Mouse (Mus musculus): ENCODE measurements around the gene Zfp541. TPM values are rescaled to one million over a fixed set of nuclear protein-coding genes. Genes with fewer than 3 reads are reported as not detected.
A peak's percentile ranks its signal among the peaks of the same experiment; 100 is the strongest.

Gene Zfp541
- polyA plus RNA-seq, 1 experiment from 2014 or later, result 0.06 TPM

DNA sequence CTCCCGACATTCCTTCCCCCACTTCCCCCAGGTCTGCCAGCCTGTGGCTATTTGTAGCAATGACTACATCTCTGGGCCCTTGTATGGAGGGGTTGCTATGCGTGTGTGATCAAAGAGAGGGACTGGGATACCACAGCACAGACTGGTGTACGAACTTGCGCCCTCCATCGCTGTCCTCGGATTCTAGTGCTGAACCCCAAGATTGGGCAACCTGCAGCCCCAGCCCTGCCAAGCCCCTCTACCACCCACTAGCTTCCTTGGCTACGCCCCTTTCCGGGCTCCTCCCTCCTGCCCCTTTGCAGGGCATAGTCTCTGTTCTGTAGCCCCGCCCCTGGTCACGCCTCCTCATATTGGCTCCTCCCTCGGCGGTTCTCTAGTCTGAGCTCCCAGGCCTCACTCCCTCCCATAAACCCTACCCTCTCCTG lies 67.8 kb downstream of the Zfp541 start, which contains the start of gene Slc8a2:
Gene Slc8a2, plus strand, starts transcription at position 406 of the 425 bp plus-strand sequence.
- 0 out of 2 replicates have a peak within 1 kb of the TSS, but pooled peaks have one; percentile 32 for H3K27ac ChIP-seq (ENCODE audit: low read length)
- 2% methylated on average over 12 of the region's 12 CpGs for WGBS
- no peaks in the 10 kb centered on the region for H3K36me3 ChIP-seq (ENCODE audit: control insufficient read depth, insufficient read depth, low read length)
- peak within 1 kb of the TSS; percentile 87 for H3K4me2 ChIP-seq (ENCODE audit: low read depth, low read length)
- H3K9me3 ChIP-seq (ENCODE audit: control insufficient read depth, low read length), result no peaks in the 10 kb centered on the region
- peak; percentile 85 for ATAC-seq (ENCODE audit: low read depth)
- H3K4me3 ChIP-seq (ENCODE audit: low read length), result peak within 1 kb of the TSS; percentile 54
- no peaks in the 10 kb centered on the region for H3K27me3 ChIP-seq (ENCODE audit: control insufficient read depth, insufficient read depth, low read depth, low read length)
- H3K4me1 ChIP-seq (replicated peaks; ENCODE audit: control insufficient read depth, insufficient read depth, low read length), result peaks cover 3% of the 10 kb centered on the region; the same call in 1 of the 2 replicates
- H3K9ac ChIP-seq (ENCODE audit: low read length), result peak within 1 kb of the TSS; percentile 60

DNA sequence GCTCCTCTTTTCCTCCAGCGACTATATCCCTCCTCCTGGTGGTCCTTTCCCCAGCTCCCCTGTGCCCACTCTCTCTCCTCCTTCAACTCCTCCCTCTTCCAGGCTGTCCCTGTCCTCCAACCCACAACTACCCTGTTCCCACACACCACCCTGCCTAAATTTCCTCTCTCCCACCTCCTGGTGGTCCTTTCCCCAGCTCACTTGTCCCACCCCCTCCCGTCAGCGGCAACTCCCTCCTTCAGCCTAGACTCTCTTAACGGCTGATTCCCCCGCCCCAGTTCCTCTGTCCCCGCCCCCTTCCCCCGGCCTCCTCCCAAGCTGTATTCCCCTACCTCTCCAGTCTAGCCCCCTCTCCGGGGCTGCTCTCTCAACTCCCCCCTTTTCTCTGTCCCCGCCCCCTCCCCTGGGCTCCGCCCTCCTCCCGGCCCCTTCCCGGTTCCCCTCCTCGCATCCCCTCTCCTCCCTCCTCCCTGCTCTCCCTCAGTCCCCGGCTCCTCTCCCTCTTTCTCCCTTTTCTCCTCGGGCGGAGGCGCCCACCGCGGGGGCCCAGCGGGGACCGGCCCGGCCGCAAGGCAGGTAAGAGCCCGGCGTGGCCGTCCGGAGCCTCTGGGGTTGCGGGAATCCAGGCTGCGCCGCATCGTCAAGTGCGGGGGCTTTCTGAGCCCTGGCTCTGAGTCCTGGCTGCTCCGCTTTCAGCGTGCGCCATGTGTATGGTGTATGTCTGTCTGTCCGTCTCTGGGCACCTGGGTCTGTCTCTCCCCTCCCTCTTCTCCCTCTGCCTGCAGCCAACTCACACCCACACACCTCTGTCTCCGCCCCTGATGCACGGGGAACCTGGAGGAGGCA lies 68.5 kb downstream of the Zfp541 start:
- Histone ChIP-seq H3K4me1 (replicated peaks; ENCODE audit: control insufficient read depth, insufficient read depth, low read length) (peaks cover 3% of the 10 kb centered on the region; the same call in 1 of the 2 replicates), H3K4me3 (ENCODE audit: low read length) (peak overlapping the region; percentile 54), H3K9ac (ENCODE audit: low read length) (peak overlapping the region; percentile 60), H3K27ac (ENCODE audit: low read length) (0 out of 2 replicates have a peak overlapping the region, but pooled peaks have one; percentile 32), H3K36me3 (ENCODE audit: control insufficient read depth, insufficient read depth, low read length) (no peaks in the 10 kb centered on the region), H3K27me3 (ENCODE audit: control insufficient read depth, insufficient read depth, low read depth, low read length) (no peaks in the 10 kb centered on the region), H3K4me2 (ENCODE audit: low read depth, low read length) (peak overlapping the region; percentile 87), H3K9me3 (ENCODE audit: control insufficient read depth, low read length) (no peaks in the 10 kb centered on the region)
- peak; percentile 83 for ATAC-seq (ENCODE audit: low read depth)
- WGBS, result 1% methylated on average over 31 of the region's 38 CpGs

DNA sequence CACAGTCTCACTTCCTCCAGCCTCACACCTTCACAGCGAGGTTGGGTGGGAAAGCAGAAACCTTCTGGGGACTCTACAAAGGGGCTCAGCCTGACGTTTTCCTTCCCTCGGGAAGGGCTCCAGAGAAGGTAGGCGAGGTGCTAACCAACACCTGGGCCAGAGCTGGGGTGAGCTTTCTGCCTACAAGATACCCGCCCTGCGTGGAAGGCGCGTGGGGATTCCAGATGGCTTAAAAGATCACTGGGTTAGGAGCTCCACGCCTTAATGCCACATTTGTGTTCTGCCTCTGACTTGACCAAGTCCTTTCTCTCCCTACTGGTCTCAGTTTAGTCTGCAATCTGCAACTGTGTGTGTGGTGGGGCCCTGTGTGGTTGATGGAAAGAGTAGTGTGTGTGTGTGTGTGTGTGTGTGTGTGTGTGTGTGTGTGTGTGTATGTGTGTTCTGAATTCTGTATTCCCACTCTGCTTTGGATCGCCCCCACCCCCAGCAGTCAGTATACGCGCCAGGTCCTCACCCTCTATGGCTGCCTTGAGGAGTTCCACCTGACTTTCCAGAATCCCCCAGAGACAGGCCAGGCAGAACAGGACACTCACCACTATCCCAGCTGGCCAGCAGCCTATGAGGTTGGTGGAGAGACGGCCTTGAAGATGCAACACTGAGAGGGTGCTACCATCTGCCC lies 69.5 kb downstream of the Zfp541 start:
- no peak for ATAC-seq (ENCODE audit: low read depth)
- WGBS, result 31% methylated on average over 13 of the region's 13 CpGs
- no peaks in the 10 kb centered on the region for H3K27me3 ChIP-seq (ENCODE audit: control insufficient read depth, insufficient read depth, low read depth, low read length)
- peaks cover 3% of the 10 kb centered on the region; the same call in 1 of the 2 replicates for H3K4me1 ChIP-seq (replicated peaks; ENCODE audit: control insufficient read depth, insufficient read depth, low read length)
- peak overlapping the region; percentile 87; the same call in 1 of the 2 replicates for H3K4me2 ChIP-seq (ENCODE audit: low read depth, low read length)
- no peak overlapping the region for H3K27ac ChIP-seq (ENCODE audit: low read length)
- no peaks in the 10 kb centered on the region for H3K9me3 ChIP-seq (ENCODE audit: control insufficient read depth, low read length)
- no peak overlapping the region for H3K4me3 ChIP-seq (ENCODE audit: low read length)
- H3K36me3 ChIP-seq (ENCODE audit: control insufficient read depth, insufficient read depth, low read length), result no peaks in the 10 kb centered on the region
- H3K9ac ChIP-seq (ENCODE audit: low read length), result no peak overlapping the region

DNA sequence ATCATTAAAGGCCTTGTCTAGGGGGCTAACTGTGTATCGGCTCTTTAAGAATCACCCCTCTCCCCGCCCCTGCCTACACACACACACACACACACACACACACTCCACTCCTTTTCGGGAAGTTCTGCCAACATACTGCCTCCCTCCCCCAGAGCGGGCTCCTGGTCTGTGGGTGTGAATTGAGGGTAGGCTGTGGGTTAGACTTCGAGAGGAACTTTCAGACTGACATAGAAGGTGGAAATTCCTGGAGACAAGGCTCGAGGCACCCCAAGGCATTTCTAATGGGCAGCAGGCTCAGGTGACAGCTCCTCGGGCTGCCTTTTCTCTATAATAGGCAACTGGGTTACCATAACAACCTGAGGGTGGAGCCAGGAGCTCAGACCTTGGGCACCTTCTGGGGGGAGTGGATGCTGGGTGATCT lies 70.6 kb downstream of the Zfp541 start:
- no peak overlapping the region for H3K4me3 ChIP-seq (ENCODE audit: low read length)
- H3K9ac ChIP-seq (ENCODE audit: low read length), result no peak overlapping the region
- WGBS, result 12% methylated on average over 7 of the region's 7 CpGs
- no peak for ATAC-seq (ENCODE audit: low read depth)
- peaks cover 3% of the 10 kb centered on the region; the same call in 1 of the 2 replicates for H3K4me1 ChIP-seq (replicated peaks; ENCODE audit: control insufficient read depth, insufficient read depth, low read length)
- no peaks in the 10 kb centered on the region for H3K9me3 ChIP-seq (ENCODE audit: control insufficient read depth, low read length)
- H3K4me2 ChIP-seq (ENCODE audit: low read depth, low read length), result no peak overlapping the region
- H3K27me3 ChIP-seq (ENCODE audit: control insufficient read depth, insufficient read depth, low read depth, low read length), result no peaks in the 10 kb centered on the region
- H3K36me3 ChIP-seq (ENCODE audit: control insufficient read depth, insufficient read depth, low read length), result no peaks in the 10 kb centered on the region
- H3K27ac ChIP-seq (ENCODE audit: low read length), result no peak overlapping the region

DNA sequence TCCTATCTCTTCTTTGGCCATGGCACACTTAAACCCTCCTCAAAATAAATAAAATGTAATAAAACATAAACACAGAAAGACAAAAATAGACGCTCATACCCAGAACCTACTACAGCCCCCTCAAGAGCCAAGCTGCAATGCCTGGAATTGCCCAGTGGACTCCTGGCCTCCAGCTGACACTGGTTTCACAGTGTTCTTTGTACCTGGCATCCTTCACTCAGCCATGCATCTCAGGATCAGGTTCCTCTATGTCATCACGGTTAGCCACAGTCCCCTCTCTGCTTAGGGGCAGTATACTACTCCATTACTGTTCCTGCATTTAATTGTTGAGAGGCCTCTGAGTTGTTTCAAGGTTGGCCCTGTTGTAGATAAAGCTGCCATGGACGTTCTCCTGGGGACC lies 71.3 kb downstream of the Zfp541 start:
- Histone ChIP-seq H3K27me3 (ENCODE audit: control insufficient read depth, insufficient read depth, low read depth, low read length) (no peaks in the 10 kb centered on the region), H3K4me3 (ENCODE audit: low read length) (no peak overlapping the region), H3K27ac (ENCODE audit: low read length) (no peak overlapping the region), H3K4me1 (replicated peaks; ENCODE audit: control insufficient read depth, insufficient read depth, low read length) (peaks cover 3% of the 10 kb centered on the region; the same call in 1 of the 2 replicates), H3K9me3 (ENCODE audit: control insufficient read depth, low read length) (no peaks in the 10 kb centered on the region), H3K36me3 (ENCODE audit: control insufficient read depth, insufficient read depth, low read length) (no peaks in the 10 kb centered on the region), H3K4me2 (ENCODE audit: low read depth, low read length) (no peak overlapping the region), H3K9ac (ENCODE audit: low read length) (no peak overlapping the region)
- 43% methylated on average over 3 of the region's 3 CpGs for WGBS
- ATAC-seq (ENCODE audit: low read depth), result no peak

DNA sequence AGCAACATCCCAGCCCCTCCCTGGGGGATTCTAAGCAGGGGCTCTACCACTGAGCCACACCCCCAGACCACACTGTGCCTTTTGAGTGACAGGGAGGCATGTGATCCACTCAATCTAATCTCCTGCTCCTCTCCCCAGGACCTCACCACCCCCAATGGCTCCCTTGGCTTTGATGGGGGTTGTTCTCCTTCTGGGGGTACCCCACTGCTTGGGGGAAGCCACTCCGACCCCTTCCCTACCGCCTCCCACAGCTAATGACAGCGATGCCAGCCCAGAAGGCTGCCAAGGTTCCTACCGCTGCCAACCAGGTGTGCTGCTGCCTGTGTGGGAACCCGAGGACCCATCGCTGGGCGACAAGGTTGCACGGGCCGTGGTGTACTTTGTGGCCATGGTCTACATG lies 72.1 kb downstream of the Zfp541 start:
- no peak overlapping the region for H3K27ac ChIP-seq (ENCODE audit: low read length)
- no peaks in the 10 kb centered on the region for H3K9me3 ChIP-seq (ENCODE audit: control insufficient read depth, low read length)
- H3K9ac ChIP-seq (ENCODE audit: low read length), result no peak overlapping the region
- H3K4me1 ChIP-seq (replicated peaks; ENCODE audit: control insufficient read depth, insufficient read depth, low read length), result peaks cover 3% of the 10 kb centered on the region; the same call in 1 of the 2 replicates
- H3K27me3 ChIP-seq (ENCODE audit: control insufficient read depth, insufficient read depth, low read depth, low read length), result no peaks in the 10 kb centered on the region
- no peak overlapping the region for H3K4me3 ChIP-seq (ENCODE audit: low read length)
- ATAC-seq (ENCODE audit: low read depth), result no peak
- 87% methylated on average over 9 of the region's 9 CpGs for WGBS
- no peaks in the 10 kb centered on the region for H3K36me3 ChIP-seq (ENCODE audit: control insufficient read depth, insufficient read depth, low read length)
- no peak overlapping the region for H3K4me2 ChIP-seq (ENCODE audit: low read depth, low read length)

DNA sequence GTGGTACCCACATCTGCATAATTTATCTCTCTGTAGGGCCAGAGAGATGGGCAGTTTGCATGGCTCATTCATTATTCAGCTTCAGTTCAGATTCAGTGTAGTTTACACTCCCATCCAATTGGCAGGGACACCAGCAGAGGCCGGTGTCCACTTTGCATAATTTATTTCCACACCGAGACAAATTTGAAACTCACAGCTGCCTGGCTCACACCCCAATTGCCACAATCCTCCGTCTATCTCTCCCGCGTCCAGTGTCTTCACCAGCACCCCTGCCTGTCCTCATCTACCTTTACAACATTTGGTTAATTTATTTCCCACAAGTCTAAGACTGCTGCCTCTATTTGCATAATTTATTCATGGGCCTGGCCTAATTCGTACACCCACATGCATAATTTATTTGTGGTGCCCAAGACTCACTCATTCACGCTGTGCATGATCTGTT lies 73.4 kb downstream of the Zfp541 start:
- H3K4me2 ChIP-seq (ENCODE audit: low read depth, low read length), result no peak overlapping the region
- ATAC-seq (ENCODE audit: low read depth), result no peak
- no peaks in the 10 kb centered on the region for H3K9me3 ChIP-seq (ENCODE audit: control insufficient read depth, low read length)
- 72% methylated on average over 7 of the region's 7 CpGs for WGBS
- no peaks in the 10 kb centered on the region for H3K36me3 ChIP-seq (ENCODE audit: control insufficient read depth, insufficient read depth, low read length)
- no peaks in the 10 kb centered on the region for H3K27me3 ChIP-seq (ENCODE audit: control insufficient read depth, insufficient read depth, low read depth, low read length)
- H3K4me3 ChIP-seq (ENCODE audit: low read length), result no peak overlapping the region
- no peak overlapping the region for H3K9ac ChIP-seq (ENCODE audit: low read length)
- peaks cover 3% of the 10 kb centered on the region; the same call in 1 of the 2 replicates for H3K4me1 ChIP-seq (replicated peaks; ENCODE audit: control insufficient read depth, insufficient read depth, low read length)
- H3K27ac ChIP-seq (ENCODE audit: low read length), result no peak overlapping the region
